Mouse (Mus musculus) forebrain, postnatal 0 days (tissue): ENCODE measurements at regions not wholly inside any gene's neighbourhood (a gene's known extent, or its start where the extent isn't known, plus 50 kb on each side); places are given as distances from the start of the nearest gene placed in this dataset.

ENCODE experiments used
- ATAC-seq: fragments of 200-750 bp; cut with Nextera tagmentation; 2 replicates; pipeline ENCODE4 v1.8.0; 2017; ENCODE audit warnings: mild to moderate bottlenecking, moderate library complexity
- DNase-seq: peaks from one replicate; pipeline ENCODE4 v3.0.0-alpha.2; 2015
- H3K27ac ChIP-seq: fragments of 300-500 bp; sonication (generic); 2 replicates; pipeline ENCODE4 v1.5.1; 2014; ENCODE audit warnings: low read depth, mild to moderate bottlenecking, antibody characterized with exemption, low read length, moderate library complexity, mixed read lengths
- H3K27me3 ChIP-seq: fragments of 300-500 bp; sonication (generic); 2 replicates; pipeline ENCODE4 v1.6.1; 2014; ENCODE audit warnings: mild to moderate bottlenecking, low read length, mixed read lengths; ENCODE audit not compliant: insufficient read depth
- H3K36me3 ChIP-seq: fragments of 300-500 bp; sonication (generic); 2 replicates; pipeline ENCODE4 v1.6.1; 2014; ENCODE audit warnings: mild to moderate bottlenecking, moderate library complexity; ENCODE audit not compliant: insufficient read depth
- H3K4me1 ChIP-seq: fragments of 300-500 bp; sonication (generic); 2 replicates; pipeline ENCODE4 v1.6.1; 2014; ENCODE audit warnings: antibody characterized with exemption; ENCODE audit not compliant: insufficient read depth
- H3K4me2 ChIP-seq: fragments of 300-500 bp; sonication (generic); 2 replicates; pipeline ENCODE4 v1.6.1; 2014; ENCODE audit warnings: low read depth, mild to moderate bottlenecking, moderate library complexity
- H3K4me3 ChIP-seq: fragments of 300-500 bp; sonication (generic); 2 replicates; pipeline ENCODE4 v1.5.1; 2014; ENCODE audit warnings: low read depth, low read length, mixed read lengths
- H3K9ac ChIP-seq: fragments of 300-500 bp; sonication (generic); 2 replicates; pipeline ENCODE4 v1.6.1; 2014; ENCODE audit warnings: mild to moderate bottlenecking
- H3K9me3 ChIP-seq: fragments of 300-500 bp; sonication (generic); 2 replicates; pipeline ENCODE4 v1.6.1; 2016; ENCODE audit warnings: low read length
- CTCF ChIP-seq: sonication (generic); IDR thresholded peaks from 2 replicates; pipeline ENCODE4 v1.5.1; 2016; ENCODE audit warnings: antibody characterized with exemption, control low read depth, low read depth
- WGBS: fragments of 180-500 bp; shearing (Covaris S2); extraction: QIAGEN DNeasy Blood & Tissue Kit; methylation state at CpG from one replicate; pipeline ENCODE4 v1.1.7; 2014; 5-methylcytosine and 5-hydroxymethylcytosine counted together

DNA sequence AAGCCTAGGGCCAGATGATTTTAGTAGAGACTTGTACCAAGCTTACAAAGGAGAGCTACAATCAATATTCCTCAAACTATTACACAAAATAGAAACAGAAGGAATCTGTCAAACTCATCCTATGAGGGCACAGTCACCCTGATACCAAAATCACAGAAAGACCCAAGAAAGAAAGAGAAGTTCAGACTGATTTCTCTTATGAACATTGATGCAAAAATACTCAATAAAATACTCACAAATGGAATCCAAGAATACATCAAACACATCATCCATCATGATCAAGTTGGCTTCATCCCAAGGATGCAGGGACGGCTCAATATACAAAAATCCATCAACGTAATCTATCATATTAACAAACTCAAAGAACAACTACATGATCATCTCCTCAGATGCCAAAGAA, 377.9 kb upstream of the Ercc4 start:
- WGBS = 86% methylated on average over 2 of the region's 2 CpGs
- Histone ChIP-seq H3K36me3 (no peaks in the 10 kb centered on the region), H3K9ac (no peak overlapping the region), H3K4me1 (no peaks in the 10 kb centered on the region), H3K4me3 (no peak overlapping the region), H3K4me2 (no peak overlapping the region), H3K27ac (no peak overlapping the region), H3K27me3 (no peaks in the 10 kb centered on the region), H3K9me3 (no peaks in the 10 kb centered on the region)
- TF ChIP-seq CTCF = no peak
- DNase-seq = no peak
- no peak for ATAC-seq

DNA sequence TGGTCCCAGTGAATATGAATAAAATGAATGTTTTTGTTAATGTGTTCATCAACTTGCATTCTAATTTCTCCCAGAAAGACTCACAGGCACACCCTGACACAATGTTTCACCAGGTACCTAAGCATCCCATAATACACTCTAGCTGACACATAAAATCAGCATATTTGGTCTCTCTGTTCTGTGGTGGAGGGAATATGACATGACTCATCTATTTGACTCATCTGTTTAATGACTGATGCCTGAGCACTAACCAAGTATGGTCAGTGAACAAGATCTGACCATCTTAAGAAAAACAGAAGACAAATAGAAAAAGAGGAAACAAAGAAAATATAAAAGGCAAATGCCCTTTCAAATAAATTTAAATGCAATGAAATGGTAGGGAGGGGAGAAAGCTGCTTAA, 367.0 kb upstream of the Ercc4 start:
- Histone ChIP-seq H3K9ac (no peak overlapping the region), H3K9me3 (no peaks in the 10 kb centered on the region), H3K4me2 (no peak overlapping the region), H3K4me3 (no peak overlapping the region), H3K4me1 (no peaks in the 10 kb centered on the region), H3K36me3 (no peaks in the 10 kb centered on the region), H3K27ac (no peak overlapping the region), H3K27me3 (no peaks in the 10 kb centered on the region)
- DNase-seq (no peak), ATAC-seq (no peak)
- TF ChIP-seq CTCF = no peak

DNA sequence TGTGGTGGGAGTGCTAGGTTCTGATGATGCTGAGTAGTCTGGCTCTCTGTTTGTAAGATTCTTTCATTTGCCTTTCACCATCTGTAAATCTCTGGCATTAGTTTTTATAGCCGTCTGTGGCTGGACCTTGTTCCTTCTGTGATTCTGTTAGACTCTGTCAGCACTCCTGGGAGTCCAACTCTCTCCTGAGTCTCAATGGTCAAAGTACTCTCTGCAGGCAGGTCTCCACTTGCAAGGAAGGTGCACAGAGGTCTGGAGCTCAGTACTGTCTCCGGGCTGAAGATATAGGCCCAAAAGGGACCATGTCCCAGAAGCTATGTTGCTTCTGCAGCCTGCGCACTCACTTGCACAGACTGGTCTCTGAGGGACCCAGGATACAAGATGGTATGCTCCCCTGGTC, 356.3 kb upstream of the Ercc4 start:
- H3K27ac ChIP-seq = no peak overlapping the region
- H3K4me1 ChIP-seq = no peaks in the 10 kb centered on the region
- H3K4me2 ChIP-seq = no peak overlapping the region
- DNase-seq (no peak), ATAC-seq (no peak)
- H3K36me3 ChIP-seq = no peaks in the 10 kb centered on the region
- no peaks in the 10 kb centered on the region for H3K27me3 ChIP-seq
- WGBS = 92% methylated on average over 3 of the region's 3 CpGs
- no peak for TF ChIP-seq CTCF
- H3K4me3 ChIP-seq = no peak overlapping the region
- no peak overlapping the region for H3K9ac ChIP-seq
- H3K9me3 ChIP-seq = no peaks in the 10 kb centered on the region

DNA sequence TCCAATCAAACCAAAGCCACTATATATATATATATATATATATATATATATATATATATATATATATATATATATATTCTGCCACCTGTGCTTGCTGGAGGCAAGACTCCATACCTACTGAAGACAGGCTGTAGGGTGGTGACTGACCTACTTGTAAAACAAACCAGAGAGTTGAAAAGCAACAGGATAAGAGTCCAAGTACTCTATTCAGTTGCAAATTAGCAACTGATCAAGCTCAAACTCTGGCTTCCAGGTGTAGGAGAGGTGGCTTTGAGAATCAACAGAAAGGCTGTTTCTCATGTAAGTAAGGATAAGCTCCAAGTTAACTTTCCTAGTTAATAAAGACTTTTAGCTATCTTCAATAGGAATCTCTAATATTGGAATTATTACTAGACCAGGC, 355.1 kb upstream of the Ercc4 start:
- ATAC-seq = no peak
- H3K36me3 ChIP-seq = no peaks in the 10 kb centered on the region

DNA sequence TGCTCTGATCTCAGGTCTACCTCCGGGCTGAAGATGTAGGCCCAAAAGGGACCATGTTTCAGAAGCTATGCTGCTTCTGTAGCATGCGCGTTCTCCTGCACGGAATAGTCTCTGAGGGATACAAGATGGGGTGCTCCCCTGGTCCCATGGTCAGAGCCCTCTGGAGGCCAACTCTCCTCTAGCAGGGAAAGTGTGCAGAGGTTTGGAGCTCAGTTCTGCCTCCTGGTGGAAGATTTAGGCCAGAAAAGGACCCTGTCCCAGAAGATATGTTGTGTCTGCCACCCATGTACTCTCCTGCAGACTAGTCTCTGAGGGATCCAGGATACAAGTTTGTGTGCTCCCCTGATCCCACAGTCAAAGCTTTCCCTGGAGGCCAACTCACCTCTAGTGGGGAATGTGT, 350.9 kb upstream of the Ercc4 start:
- no peaks in the 10 kb centered on the region for H3K4me1 ChIP-seq
- H3K4me3 ChIP-seq = no peak overlapping the region
- no peak for DNase-seq
- H3K27ac ChIP-seq = no peak overlapping the region
- H3K27me3 ChIP-seq = no peaks in the 10 kb centered on the region
- no peak for ATAC-seq
- 87% methylated on average over 4 of the region's 4 CpGs for whole genome bisulfite sequencing
- H3K9ac ChIP-seq = no peak overlapping the region
- no peaks in the 10 kb centered on the region for H3K9me3 ChIP-seq
- no peaks in the 10 kb centered on the region for H3K36me3 ChIP-seq
- no peak overlapping the region for H3K4me2 ChIP-seq
- peak; percentile 40 for TF ChIP-seq CTCF

More for the DNA sequence above, 355.1 kb upstream of the Ercc4 start:
- no peak overlapping the region for H3K27ac ChIP-seq
- no peak for TF ChIP-seq CTCF
- H3K4me3 ChIP-seq = no peak overlapping the region
- no peaks in the 10 kb centered on the region for H3K9me3 ChIP-seq
- no peaks in the 10 kb centered on the region for H3K27me3 ChIP-seq
- DNase-seq = no peak
- H3K4me2 ChIP-seq = no peak overlapping the region
- no peak overlapping the region for H3K9ac ChIP-seq
- H3K4me1 ChIP-seq = no peaks in the 10 kb centered on the region

DNA sequence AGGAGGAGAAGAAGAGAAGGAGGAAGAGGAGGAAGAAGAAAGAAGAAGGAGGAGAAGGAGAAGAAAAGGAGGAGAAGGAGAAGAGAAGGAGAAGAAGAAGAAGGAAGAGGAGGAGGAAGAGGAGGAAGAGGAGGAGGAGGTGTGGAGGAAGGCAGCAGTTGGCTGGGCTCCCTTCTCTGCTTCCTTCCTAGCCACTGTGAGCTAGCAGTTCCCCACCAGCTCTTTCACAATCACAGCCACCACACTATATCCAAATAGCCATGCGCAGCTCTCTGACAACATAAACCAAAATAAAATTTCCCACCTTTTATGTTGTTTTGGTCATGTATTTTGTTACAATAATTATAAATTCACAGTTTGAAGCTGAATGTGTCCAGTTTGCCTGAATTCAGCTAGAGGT, 345.3 kb upstream of the Ercc4 start:
- Histone ChIP-seq H3K4me3 (no peak overlapping the region), H3K36me3 (no peaks in the 10 kb centered on the region), H3K4me2 (no peak overlapping the region), H3K9me3 (no peaks in the 10 kb centered on the region), H3K4me1 (no peaks in the 10 kb centered on the region), H3K27ac (no peak overlapping the region), H3K27me3 (no peaks in the 10 kb centered on the region), H3K9ac (no peak overlapping the region)
- WGBS = 100% methylated on average over 1 of the region's 1 CpGs
- DNase-seq (no peak), ATAC-seq (no peak)
- TF ChIP-seq CTCF = no peak

DNA sequence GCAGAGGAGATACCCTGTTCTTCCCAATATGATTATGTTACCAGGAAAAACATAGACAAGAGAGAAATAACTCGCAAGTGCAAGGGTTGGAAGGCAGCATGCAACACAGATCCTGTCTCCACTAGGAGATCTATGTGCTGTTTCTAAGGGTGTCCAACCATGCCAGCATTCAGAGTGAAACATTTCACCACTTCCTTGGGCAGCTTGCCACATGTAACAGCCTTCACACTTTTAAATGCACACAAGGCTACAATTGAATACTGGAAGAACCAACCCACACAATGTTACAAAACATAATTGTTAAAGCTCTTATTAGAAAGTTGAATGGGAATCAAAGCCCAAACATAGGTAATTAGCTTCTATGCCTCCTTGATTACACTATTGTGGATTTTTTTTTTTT, 344.9 kb upstream of the Ercc4 start:
- ATAC-seq (no peak), DNase-seq (peak; percentile 40)
- Histone ChIP-seq H3K9ac (no peak overlapping the region), H3K27me3 (no peaks in the 10 kb centered on the region), H3K4me1 (no peaks in the 10 kb centered on the region), H3K4me3 (no peak overlapping the region), H3K4me2 (no peak overlapping the region), H3K36me3 (no peaks in the 10 kb centered on the region), H3K9me3 (no peaks in the 10 kb centered on the region), H3K27ac (no peak overlapping the region)
- TF ChIP-seq CTCF = no peak
- 50% methylated on average over 1 of the region's 1 CpGs for WGBS

DNA sequence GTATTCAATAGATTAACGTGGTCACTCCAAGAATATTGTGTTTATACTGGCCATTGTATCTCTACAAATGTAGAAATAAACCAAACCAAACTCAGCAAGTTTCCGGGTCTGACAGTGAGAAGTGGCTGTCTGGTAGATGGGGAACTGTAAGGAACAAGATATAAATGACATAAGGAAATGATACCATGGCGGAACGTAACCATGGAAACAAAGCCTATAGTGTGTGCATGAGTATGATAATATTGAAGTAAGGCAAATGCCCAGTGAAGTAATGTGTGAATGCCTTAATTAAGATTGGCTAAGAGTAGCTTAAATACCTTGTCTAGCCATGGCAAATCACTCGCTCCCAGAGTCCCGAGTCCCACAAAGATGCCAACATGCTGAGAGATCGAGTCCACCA, 342.6 kb upstream of the Ercc4 start:
- Histone ChIP-seq H3K9ac (no peak overlapping the region), H3K36me3 (no peaks in the 10 kb centered on the region), H3K9me3 (no peaks in the 10 kb centered on the region), H3K27me3 (no peaks in the 10 kb centered on the region), H3K4me3 (no peak overlapping the region), H3K4me1 (no peaks in the 10 kb centered on the region), H3K4me2 (no peak overlapping the region), H3K27ac (no peak overlapping the region)
- no peak for TF ChIP-seq CTCF
- WGBS = 78% methylated on average over 7 of the region's 7 CpGs
- no peak; the same call in 1 of the 2 replicates for ATAC-seq
- DNase-seq = peak; percentile 29
